Mouse (Mus musculus) forebrain, postnatal 0 days (tissue): ENCODE results near the gene Bcl2l14. TPM values are rescaled to one million over a fixed set of nuclear protein-coding genes. Genes with fewer than 3 reads are reported as not detected.

Source experiments
- ATAC-seq: fragments of 200-750 bp; cut with Nextera tagmentation; 2 replicates; pipeline ENCODE4 v1.8.0; 2017; ENCODE audit warnings: mild to moderate bottlenecking, moderate library complexity
- DNase-seq: peaks from one replicate; pipeline ENCODE4 v3.0.0-alpha.2; 2015
- H3K27ac ChIP-seq: fragments of 300-500 bp; sonication (generic); 2 replicates; pipeline ENCODE4 v1.5.1; 2014; ENCODE audit warnings: low read depth, mild to moderate bottlenecking, antibody characterized with exemption, low read length, moderate library complexity, mixed read lengths
- H3K27me3 ChIP-seq: fragments of 300-500 bp; sonication (generic); 2 replicates; pipeline ENCODE4 v1.6.1; 2014; ENCODE audit warnings: mild to moderate bottlenecking, low read length, mixed read lengths; ENCODE audit not compliant: insufficient read depth
- H3K36me3 ChIP-seq: fragments of 300-500 bp; sonication (generic); 2 replicates; pipeline ENCODE4 v1.6.1; 2014; ENCODE audit warnings: mild to moderate bottlenecking, moderate library complexity; ENCODE audit not compliant: insufficient read depth
- H3K4me1 ChIP-seq: fragments of 300-500 bp; sonication (generic); 2 replicates; pipeline ENCODE4 v1.6.1; 2014; ENCODE audit warnings: antibody characterized with exemption; ENCODE audit not compliant: insufficient read depth
- H3K4me2 ChIP-seq: fragments of 300-500 bp; sonication (generic); 2 replicates; pipeline ENCODE4 v1.6.1; 2014; ENCODE audit warnings: low read depth, mild to moderate bottlenecking, moderate library complexity
- H3K4me3 ChIP-seq: fragments of 300-500 bp; sonication (generic); 2 replicates; pipeline ENCODE4 v1.5.1; 2014; ENCODE audit warnings: low read depth, low read length, mixed read lengths
- H3K9ac ChIP-seq: fragments of 300-500 bp; sonication (generic); 2 replicates; pipeline ENCODE4 v1.6.1; 2014; ENCODE audit warnings: mild to moderate bottlenecking
- H3K9me3 ChIP-seq: fragments of 300-500 bp; sonication (generic); 2 replicates; pipeline ENCODE4 v1.6.1; 2016; ENCODE audit warnings: low read length
- CTCF ChIP-seq: sonication (generic); IDR thresholded peaks from 2 replicates; pipeline ENCODE4 v1.5.1; 2016; ENCODE audit warnings: antibody characterized with exemption, control low read depth, low read depth
- WGBS: fragments of 180-500 bp; shearing (Covaris S2); extraction: QIAGEN DNeasy Blood & Tissue Kit; methylation state at CpG from one replicate; pipeline ENCODE4 v1.1.7; 2014; 5-methylcytosine and 5-hydroxymethylcytosine counted together
- polyA plus RNA-seq: library from polyadenylated mRNA; unstranded; fragments of >200 nt; fragmentation: Nextera tagmentation; extraction: Ambion mirVana; gene quantifications from 2 replicates; pipeline ENCODE4 v1.2.1, GENCODE M21; 2015
- total RNA-seq: library from RNA; depleted of rRNA; stranded (reverse); fragments of >200 nt; gene quantifications from 2 replicates; pipeline ENCODE4 v1.2.3, GENCODE M21; 2014

Gene Bcl2l14
- total and polyA plus RNA-seq, 2 experiments from 2014 or later, result not detected

DNA sequence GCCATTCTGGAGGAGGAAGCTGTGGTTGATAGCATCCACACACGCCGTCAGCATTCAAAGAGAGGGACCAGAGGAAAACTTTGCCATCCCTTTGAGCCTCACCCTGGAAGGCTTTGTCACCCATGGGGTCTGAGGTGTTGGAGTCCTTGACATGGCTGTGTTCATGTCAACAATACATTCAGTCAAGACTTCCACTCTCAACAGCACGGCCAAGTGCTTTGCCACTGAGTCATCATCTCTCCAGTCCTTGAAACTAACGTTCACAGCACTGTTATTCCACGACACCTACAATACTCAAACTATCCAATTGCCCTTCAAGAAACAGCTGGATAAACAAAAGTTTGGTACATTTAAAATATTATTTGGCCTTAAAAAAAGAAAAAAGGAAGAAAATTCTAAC is 46.1 kb downstream of the Bcl2l14 start:
- Histone ChIP-seq H3K27ac (no peak overlapping the region), H3K27me3 (no peaks in the 10 kb centered on the region), H3K9me3 (no peaks in the 10 kb centered on the region), H3K9ac (no peak overlapping the region), H3K4me3 (no peak overlapping the region), H3K4me2 (no peak overlapping the region), H3K36me3 (no peaks in the 10 kb centered on the region), H3K4me1 (no peaks in the 10 kb centered on the region)
- WGBS, result 91% methylated on average over 5 of the region's 5 CpGs
- ATAC-seq (no peak), DNase-seq (no peak)
- no peak for TF ChIP-seq CTCF

DNA sequence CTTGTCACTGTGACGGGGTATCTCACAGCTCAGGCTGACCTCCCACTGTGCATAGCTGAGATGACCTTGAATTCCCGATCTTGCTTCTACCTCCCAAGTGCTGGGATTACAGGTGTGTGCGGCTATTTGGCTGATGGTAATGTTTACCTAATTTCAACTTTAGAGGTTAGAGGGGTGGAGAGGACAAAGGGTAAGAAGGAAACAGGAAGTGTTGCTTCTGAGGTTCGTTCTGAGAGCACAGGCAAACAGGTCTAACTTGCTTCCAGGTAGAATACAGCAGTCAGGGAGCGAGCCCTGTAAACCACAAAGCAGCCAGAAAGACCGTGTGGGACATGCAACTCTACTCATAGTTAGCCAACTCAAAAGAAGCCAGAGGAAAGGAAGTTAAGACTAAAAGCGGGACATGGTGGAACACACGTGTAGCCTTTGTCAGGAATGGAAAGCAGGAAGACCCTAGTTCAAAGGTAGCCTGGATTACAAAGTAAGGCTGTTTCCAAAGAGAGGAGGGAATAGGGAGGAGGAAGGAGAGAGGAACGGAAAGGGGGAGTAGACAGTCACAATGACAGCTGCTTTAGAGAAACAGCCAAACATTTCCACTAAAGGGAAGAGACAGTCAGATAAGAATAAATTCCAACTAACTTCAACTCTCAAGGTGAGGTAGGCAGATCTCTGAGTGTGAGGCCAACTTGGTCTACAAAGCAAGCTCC is 47.2 kb downstream of the Bcl2l14 start:
- Histone ChIP-seq H3K9ac (no peak overlapping the region), H3K4me2 (no peak overlapping the region), H3K27me3 (no peaks in the 10 kb centered on the region), H3K4me3 (no peak overlapping the region), H3K9me3 (no peaks in the 10 kb centered on the region), H3K27ac (no peak overlapping the region), H3K36me3 (0 out of 2 replicates have a peak, but pooled peaks cover under 1% of the 10 kb centered on the region), H3K4me1 (no peaks in the 10 kb centered on the region)
- ATAC-seq (no peak), DNase-seq (no peak)
- TF ChIP-seq CTCF, result no peak
- WGBS, result 80% methylated on average over 9 of the region's 9 CpGs

GRCm38 (mm10) chr6:134443925-134444324 is 47.8 kb downstream of the Bcl2l14 start:
- ATAC-seq (no peak), DNase-seq (no peak)
- Histone ChIP-seq H3K9ac (no peak overlapping the region), H3K27ac (no peak overlapping the region), H3K4me3 (no peak overlapping the region), H3K4me2 (no peak overlapping the region), H3K4me1 (no peaks in the 10 kb centered on the region), H3K27me3 (no peaks in the 10 kb centered on the region), H3K9me3 (no peaks in the 10 kb centered on the region), H3K36me3 (peaks cover 5% of the 10 kb centered on the region; the same call in 1 of the 2 replicates)
- no peak for TF ChIP-seq CTCF
- WGBS, result 78% methylated on average over 5 of the region's 5 CpGs

DNA sequence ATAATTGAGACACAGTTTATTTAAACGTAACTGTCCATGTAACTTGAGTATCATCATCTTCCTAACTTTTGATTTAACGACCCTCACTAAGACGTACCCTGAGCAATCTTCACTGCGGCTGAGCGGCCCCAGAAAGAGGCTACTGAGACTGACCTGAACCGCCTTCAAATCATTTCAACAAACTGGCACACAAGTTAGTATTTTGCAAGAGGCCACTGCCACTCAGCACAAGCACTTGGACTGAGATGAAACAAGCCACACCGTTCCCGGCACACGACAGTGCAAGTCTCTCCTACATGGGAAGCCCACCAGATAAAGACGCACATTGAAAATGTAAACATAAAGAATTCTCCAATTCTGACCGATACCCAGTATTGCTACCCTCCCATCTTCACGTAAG is 52.3 kb downstream of the Bcl2l14 start:
- no peak overlapping the region for H3K4me3 ChIP-seq
- 86% methylated on average over 12 of the region's 12 CpGs for WGBS
- H3K4me1 ChIP-seq, result no peaks in the 10 kb centered on the region
- ATAC-seq (no peak), DNase-seq (no peak)
- TF ChIP-seq CTCF, result no peak
- no peak overlapping the region for H3K4me2 ChIP-seq
- H3K27ac ChIP-seq, result no peak overlapping the region
- no peaks in the 10 kb centered on the region for H3K27me3 ChIP-seq
- no peaks in the 10 kb centered on the region for H3K9me3 ChIP-seq
- peaks cover 36% of the 10 kb centered on the region for H3K36me3 ChIP-seq
- H3K9ac ChIP-seq, result no peak overlapping the region

GRCm38 (mm10) chr6:134449958-134450357 is 53.8 kb downstream of the Bcl2l14 start:
- Histone ChIP-seq H3K27me3 (no peaks in the 10 kb centered on the region), H3K4me2 (no peak overlapping the region), H3K4me3 (no peak overlapping the region), H3K4me1 (no peaks in the 10 kb centered on the region), H3K9me3 (no peaks in the 10 kb centered on the region), H3K9ac (no peak overlapping the region), H3K36me3 (peaks cover 51% of the 10 kb centered on the region), H3K27ac (no peak overlapping the region)
- TF ChIP-seq CTCF, result no peak
- WGBS, result 49% methylated on average over 11 of the region's 11 CpGs
- ATAC-seq (0 out of 2 replicates have a peak, but pooled peaks have one; percentile 45), DNase-seq (peak; percentile 20)

GRCm38 (mm10) chr6:134450661-134451119 is 54.6 kb downstream of the Bcl2l14 start:
- Histone ChIP-seq H3K4me1 (no peaks in the 10 kb centered on the region), H3K4me2 (no peak overlapping the region), H3K4me3 (no peak overlapping the region), H3K27ac (no peak overlapping the region), H3K9ac (no peak overlapping the region), H3K27me3 (no peaks in the 10 kb centered on the region), H3K9me3 (no peaks in the 10 kb centered on the region), H3K36me3 (peaks cover 59% of the 10 kb centered on the region)
- ATAC-seq (peak; percentile 14; the same call in 1 of the 2 replicates), DNase-seq (no peak)
- no peak for TF ChIP-seq CTCF
- 73% methylated on average over 14 of the region's 14 CpGs for WGBS

DNA sequence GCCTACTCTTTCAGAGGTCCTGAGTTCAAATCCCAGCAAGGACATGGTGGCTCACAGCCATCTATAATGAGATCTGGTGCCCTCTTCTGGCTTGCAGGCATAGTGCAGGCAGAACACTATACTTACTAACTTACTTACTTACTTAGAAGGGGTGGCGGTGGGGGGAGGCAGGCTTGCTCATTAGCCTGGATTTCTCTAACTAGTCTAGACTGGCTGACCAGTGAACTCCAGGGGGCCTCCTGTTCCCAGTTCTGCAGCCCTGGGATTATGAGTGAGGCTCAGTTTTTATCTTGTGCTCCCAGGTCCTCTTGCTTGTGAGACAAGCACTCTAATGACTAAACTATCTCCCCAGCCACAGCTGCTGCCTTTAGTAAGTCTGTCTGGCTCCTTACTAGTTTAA is 58.0 kb downstream of the Bcl2l14 start:
- H3K36me3 ChIP-seq, result peaks cover 73% of the 10 kb centered on the region

More for the DNA sequence above, 58.0 kb downstream of the Bcl2l14 start:
- H3K27me3 ChIP-seq, result no peaks in the 10 kb centered on the region
- H3K4me2 ChIP-seq, result no peak overlapping the region
- ATAC-seq, result no peak
- 93% methylated on average over 1 of the region's 1 CpGs for WGBS
- H3K9me3 ChIP-seq, result no peaks in the 10 kb centered on the region
- DNase-seq, result no peak
- H3K27ac ChIP-seq, result no peak overlapping the region
- no peak overlapping the region for H3K4me3 ChIP-seq
- H3K4me1 ChIP-seq, result no peaks in the 10 kb centered on the region
- no peak overlapping the region for H3K9ac ChIP-seq
- peak; percentile 61 for TF ChIP-seq CTCF
